Mouse (Mus musculus) monocyte, adult 5-6 weeks (primary cell): ENCODE measurements at regions not wholly inside any gene's neighbourhood (a gene's known extent, or its start where the extent isn't known, plus 50 kb on each side); places are given as distances from the start of the nearest gene placed in this dataset.
A peak's percentile ranks its signal among the peaks of the same experiment; 100 is the strongest.
"Not testable (repeated sequence)": the region's sequence is repeated elsewhere in the genome, so short reads cannot be mapped to it uniquely, and the experiment has no call there.

ENCODE experiments used
- ATAC-seq: fragments of 153-309, 156-312 bp; replicated peaks from 2 replicates; pipeline ENCODE4 v1.8.0; 2017; ENCODE audit warnings: mild to moderate bottlenecking; ENCODE audit not compliant: low TSS enrichment, insufficient number of reproducible peaks, severe bottlenecking, poor library complexity, low FRiP score

DNA sequence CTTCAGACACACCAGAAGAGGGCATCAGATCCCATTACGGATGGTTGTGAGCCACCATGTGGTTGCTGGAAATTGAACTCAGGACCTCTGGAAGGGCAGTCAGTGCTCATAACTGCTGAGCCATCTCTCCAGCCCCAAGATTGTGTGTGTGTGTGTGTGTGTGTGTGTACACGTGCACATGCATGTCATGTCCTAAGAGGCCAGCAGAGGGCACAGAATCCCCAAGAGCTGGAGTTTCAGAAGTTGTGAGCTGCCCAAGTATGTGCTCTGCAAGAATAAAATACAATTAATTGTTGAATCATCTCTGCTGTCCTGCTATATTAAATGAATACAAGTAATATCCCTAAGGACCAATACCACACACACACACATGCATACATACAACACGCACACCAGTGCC lies 130.8 kb upstream of the Mrps10 start:
- not testable (repeated sequence) for ATAC-seq

DNA sequence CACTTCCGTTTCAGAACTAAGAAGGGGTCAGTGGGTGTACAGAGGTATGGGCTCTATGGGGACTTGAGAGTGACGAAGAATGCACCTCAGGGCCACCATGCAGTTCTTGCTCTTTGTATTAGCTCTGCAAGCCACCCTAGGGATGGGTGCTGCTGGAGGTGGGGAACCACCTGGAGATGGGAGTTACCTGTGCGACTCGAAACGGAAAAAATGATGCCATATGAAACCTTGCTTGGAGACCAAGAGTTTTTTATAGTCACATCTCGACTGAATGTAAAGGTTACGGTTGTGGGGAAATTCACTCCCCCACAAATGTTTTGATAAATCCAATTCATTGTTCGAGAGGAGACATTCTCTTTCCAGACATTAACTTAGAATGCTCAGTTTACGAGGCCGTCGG lies 134.3 kb upstream of the Mrps10 start:
- no peak for ATAC-seq

DNA sequence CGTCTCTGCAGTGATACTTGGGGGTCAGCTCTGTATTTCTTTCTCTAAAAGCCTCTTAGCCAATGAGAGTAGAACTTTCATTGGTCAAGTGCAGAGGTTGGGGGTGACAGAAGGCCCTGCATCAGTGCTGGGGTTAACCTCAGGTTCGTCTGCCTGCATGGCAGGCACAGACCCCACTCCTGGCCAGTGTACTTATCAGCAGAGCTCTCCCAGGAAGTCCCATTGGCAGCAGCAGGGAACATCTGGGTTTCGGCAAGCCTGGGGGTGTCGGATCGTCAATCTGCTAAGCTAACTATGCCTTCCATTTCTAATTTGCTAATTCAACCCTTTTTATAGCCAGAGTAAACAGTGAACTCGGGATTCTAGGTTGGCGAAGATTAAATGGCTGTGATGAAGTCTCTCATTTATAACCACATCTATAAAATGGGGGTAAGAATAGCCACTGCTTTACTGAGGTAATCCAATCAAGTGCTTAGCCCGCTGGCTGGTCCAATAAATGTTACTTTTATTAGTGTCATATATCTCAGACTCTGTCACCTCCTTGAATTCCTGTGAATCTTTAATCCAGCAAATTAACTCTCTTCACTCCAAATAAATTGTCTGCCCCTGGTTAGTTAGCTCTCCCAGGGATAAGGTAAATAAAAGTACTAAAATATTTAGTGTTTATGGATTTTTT lies 135.5 kb upstream of the Mrps10 start:
- ATAC-seq = no peak

DNA sequence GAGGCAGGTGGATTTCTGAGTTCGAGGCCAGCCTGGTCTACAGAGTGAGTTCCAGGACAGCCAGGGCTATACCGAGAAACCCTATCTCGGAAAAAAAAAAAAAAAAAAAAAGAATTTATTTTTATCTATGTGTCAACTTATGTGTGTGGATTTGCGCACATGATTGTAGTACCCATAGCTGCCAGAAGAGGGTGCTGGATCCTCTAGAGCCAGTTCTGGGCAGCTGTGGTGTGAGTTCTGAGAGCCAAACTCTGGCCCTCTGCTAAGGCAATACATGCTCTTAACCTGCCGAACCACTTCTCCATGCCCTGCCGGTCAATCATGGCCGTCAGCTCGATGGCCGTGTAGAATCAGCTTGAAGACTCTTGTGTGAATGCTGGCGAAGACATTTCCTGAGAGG lies 138.0 kb upstream of the Mrps10 start:
- no peak for ATAC-seq

DNA sequence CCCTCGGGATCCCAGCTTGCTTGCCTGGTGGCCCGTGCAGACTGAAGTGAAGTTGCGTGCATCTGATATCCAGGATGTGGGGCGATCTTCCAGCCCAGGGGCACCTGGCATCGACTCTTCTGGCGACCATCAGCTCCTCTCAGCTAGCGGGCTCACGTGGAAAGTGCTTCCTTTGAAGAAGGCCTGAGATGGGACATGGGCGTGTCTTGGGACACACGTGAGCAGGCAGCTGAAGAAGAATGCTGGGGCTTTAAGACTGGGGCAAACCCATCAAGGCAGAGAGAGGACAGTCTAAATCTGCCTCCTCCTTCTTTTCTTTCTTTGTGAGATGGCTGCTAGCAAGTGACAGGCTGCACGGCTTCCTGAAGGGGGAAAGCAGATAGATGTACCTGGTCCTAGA lies 142.3 kb upstream of the Mrps10 start:
- no peak for ATAC-seq

DNA sequence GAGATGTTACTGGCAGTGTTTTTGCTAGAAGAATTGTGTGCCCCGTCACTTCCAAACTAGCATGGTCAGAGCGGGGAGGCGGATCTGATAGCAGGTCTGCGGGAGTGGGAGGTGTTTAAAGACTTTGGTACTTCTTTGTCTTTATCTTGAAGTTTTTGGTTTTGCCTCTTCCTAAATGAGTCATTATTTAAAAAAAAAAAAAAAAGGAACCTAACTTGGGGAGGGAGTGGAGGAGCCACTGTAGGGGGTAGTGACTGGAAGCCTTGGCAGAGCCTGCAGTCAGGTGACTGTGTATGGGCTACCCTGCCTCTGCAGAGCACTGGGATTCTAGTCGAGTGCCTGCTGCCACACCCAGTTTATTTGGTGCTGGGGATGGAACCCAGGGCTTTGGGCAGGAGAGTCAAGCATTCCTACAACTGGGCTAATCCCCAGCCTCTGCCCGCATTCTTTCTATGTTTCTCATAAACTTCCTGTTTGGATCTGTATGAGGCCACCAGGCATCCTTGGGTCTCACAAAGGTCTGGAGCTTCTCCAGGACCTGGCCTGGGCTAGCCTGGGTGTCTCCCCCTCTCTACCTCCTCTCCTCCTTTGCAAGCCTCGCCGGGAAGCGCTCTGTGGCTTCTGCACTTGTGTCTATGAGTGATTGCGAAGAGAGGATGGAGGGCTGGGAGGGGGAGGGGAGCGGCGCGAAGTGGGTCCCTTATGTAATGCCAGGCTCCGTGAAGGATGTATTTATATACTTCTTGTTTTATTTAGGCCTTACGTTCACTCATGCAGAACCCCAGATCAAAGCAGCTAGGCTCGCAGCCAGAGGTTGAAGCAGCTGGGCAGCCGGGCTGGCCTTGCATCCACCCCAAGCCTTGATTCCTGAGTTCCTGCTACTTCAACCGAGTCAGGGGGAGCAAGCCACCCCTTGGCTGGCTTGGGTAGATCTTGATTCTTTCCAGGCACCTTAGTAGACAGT lies 143.1 kb upstream of the Mrps10 start:
- peak; percentile 54 for ATAC-seq

DNA sequence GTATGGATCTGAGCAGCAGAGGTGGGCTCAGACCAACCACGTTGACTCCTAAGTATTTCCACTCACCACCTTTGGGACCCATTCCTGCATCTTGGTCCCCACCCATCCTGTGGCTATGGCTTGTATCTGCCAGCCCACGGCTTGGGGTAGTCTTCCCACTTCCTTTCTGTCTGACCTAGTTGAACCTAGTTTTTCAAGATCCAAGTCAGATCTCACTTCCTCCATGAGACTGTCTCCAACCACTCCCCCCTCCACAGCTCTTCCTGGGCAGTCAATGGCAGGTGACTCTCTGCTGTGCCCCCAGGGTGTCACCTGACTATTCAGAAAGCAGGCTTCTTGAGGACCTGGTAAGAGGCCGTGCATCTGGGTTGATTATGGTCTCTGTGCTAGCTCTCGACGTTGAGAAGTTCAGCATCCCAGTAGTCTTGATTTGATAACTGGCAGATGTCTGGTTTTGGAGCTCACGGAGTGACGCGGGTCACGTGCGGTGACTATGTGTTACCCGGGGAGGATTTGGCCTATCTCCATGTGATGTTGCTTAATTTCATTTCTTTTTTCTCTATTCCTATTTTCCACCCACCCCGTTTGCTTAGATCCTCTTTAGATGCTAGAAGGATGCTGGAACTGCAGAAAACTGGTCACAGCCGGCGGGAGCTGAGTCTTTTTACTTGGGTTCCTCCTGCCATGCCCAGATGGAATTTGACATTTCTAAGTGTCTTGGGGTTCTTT lies 147.5 kb upstream of the Mrps10 start:
- peak; percentile 40 for ATAC-seq

DNA sequence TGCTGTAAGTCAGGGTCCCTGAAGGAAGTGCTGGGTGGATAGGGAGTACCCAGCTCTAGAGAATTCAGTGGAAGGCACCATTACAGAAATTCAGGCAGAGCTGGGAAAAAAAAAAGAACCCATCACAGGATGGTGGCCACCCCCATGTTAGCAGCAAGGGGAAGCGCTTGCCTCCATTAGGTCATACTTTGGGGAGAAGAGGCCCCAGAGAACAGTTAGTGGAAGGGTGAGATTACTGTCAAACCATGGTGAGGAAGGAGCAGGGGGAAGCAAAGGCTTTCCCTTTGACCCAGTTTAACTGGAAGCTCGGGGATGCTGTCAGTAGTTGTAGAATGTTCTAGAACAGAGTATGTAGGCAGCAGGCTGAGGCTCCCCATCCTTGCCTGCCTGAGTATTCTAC lies 148.8 kb upstream of the Mrps10 start:
- peak; percentile 65 for ATAC-seq

DNA sequence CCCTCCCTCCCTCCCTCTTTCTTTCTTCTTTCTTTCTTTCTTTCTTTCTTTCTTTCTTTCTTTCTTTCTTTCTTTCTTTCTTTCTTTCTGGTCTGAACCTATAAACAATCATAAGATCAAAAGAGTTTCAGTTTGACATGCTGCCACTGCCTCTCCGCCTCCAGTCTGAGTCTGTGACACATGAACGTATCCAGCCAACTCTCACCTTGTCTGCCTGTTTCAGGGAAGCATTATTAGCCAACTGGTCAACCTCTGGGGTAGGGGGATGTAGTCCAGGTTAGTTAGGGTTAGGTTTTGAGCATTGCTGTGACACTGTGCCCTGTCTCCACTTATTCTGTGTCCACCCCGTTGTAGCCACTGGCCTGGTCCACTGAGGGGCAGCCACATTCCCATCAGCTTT lies 152.2 kb upstream of the Mrps10 start:
- ATAC-seq = no peak

DNA sequence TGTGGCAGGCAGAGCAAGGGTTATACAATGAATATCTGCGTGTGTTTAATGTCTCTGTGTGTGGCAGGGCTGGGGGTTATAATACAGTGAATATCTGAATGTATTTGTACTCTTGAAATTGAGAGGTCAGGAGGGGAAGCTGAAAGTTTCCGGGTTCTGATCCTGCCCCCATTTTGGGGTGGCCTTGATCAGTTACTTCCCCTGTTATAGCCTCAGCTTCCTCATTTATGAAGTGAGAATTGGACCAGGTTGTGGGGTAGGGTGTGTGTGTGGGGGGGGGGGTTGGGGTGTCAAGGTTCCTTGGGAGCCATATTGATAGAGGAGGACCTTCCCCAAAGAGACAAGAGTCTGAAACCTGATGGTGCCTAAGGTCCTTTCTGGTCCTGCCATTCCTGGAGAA lies 152.8 kb upstream of the Mrps10 start:
- ATAC-seq = peak; percentile 59; the same call in 1 of the 2 replicates

DNA sequence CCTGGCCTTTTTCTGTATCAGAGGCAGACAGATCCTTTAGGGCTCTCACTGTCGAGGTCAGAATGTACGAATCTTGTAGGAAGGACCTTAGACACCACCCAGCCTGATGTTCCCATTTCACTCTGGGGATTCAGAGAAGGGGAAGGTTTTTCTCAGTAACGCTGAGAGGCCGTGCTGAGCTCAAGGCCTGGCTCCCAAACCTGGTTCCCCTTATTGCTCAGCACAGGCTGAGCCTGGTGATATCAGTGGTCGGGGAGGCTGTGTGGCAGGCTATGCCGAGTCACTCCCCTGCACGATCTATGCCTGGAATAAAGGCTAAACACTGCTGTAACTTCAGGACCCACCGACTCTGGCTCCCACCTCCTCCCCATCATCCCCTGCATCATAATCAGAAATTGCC lies 154.6 kb upstream of the Mrps10 start:
- peak; percentile 47 for ATAC-seq

DNA sequence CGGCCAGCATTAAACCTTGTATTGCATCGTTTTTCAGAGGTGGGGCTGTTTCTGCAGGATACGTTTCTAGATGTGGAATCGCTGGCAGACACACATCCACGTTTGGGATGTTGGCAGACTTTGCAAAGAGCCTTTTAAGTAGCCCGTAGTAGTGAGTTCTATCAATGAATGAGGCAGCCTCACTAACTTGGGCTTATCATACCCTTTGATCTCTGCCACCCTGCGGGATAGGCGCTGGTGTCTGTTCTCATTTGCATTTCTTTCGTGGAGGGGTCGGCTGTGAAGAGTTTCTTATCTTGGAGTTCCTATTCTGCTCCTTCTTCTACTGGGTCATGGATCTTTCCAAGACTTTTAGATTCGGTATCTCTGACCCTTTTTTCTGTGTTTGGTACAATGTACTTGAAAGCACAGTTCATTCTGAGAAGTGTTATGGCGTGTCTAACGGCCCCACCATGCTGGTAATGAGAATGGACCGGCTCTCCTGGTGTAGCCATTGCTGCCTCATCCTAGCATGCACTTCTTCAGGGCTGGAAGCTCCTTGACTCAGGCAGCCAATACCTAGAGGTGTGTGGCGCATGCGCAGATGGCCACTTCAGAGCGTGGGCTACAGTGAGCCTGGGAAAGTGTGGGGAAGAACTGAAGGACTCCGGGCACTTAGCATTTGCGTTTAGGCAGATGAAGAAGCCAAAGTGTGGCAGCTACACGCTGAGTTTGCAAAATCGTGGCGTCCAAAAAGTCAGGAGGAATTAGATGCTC lies 158.1 kb upstream of the Mrps10 start:
- ATAC-seq = no peak

DNA sequence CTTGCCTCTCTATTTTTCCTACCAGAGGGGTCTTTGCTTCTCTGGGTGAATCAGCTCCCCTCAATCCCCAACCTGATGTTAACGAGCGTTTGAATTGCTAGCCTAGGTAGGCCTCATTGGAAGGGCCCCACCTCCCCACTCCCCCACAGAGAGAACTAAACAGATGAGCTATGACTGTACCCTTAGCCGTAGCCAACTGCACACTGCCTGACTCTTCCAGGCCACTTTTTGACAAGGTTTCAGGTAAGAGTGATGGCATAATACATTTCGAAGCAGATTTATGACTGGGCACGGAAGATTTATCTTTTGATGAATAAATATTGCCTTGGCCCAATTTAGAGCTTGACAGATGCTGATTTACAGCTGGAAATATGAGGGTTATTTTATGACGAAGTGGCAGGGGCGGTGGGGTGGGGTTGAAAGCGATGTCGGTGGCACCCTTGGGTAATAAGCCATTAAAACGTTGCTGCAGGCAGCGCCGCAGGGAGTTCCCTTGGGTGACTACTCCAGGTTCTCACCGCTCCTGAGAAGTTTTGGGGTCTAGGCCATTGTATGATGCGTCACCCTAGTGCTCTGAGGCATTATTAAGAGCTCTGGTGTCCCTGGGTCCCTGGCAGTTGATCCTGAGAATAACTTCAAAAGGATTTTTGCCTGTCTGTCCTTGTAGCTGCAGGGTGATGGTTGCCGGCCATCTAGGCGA lies 159.7 kb upstream of the Mrps10 start:
- no peak for ATAC-seq

DNA sequence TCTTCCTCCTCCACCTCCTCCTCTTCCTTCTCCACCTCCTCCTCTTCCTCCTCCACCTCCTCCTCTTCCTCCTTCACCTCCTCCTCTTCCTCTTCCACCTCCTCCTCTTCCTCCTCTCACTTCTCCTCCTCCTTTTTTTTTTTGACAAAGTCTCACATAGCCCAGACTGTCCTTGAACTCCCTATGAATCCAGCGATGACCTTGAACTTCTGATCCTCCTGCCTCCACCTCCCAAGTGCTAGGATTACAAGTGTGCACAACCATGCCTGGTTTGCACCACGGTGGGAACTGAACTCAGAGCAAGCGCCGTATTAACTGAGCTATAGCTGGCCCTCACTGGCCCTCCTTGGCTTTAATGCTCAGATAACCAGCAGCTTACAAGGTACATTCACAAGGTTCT lies 161.2 kb upstream of the Mrps10 start:
- ATAC-seq = no peak

DNA sequence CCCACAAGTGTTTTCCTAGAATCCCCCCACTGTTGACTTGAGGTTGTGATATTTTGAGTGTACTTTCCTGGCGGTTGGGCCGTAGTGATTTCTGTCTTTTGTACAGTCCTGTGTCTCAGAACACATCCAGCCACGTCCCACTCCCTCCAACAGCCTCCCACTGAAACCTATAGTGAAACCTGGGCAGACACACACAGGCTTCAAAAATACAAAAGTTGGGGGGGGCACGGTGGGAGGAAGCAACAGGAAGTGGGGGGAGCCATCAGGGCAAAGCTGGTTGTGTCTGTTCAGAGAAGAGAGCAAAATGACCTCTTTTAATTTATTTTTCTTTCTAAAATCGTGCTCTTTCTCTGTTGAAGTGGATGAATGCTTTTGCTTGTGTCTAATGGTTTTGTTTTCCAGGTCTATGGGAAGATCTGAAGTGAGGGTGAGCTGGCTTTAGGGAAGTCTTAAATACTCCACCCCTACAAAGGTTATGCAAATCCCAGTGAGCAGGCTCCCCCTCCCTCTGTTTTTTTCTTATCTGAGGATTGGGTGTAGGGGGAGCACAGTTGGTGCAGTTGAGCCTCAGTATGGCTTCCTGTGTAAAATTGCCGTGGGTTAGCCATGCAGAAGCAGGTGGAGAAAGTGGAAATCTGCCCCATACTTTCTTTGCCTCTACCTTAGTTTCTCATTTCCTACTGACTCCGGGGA lies 164.1 kb upstream of the Mrps10 start:
- no peak for ATAC-seq

DNA sequence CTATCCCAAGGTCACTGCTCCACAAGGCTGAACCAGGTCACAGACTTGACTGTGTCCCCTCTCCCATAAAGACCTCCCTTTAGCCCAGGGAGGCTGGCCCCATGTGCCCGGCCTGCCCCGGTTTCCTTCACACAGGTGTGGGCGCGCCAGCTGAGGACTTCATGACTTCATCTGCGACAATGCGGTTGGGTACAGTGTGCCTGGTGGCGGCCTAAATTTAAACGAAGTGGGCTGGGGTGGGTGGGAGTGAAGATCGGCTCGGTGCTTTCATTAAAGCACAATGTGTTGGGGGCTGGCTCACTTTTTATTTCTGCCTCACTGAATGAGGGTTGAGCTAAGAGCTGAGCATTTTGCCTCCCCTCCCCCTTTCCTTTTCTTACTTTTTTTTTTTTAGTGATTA lies 169.5 kb upstream of the Mrps10 start:
- ATAC-seq = no peak

DNA sequence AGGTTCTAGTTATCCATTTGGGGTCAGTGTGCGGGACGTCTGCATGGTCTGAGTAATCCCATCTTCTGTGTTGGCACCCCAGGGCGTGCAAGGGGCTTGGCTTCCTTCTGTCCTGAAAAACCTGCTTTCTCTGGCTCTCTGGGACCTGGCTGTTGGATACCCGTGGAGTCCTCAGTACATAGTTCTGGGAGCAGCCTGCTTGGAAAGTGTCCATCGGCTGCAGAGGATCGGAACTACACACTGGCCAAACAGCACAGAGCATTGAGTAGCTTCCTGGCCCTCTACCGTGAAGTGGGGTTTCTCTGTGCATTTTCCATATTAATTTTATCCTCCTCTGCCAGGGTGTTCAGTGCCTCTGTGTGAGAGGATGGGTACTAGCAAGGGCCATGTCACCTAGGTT lies 170.7 kb upstream of the Mrps10 start:
- ATAC-seq = no peak

DNA sequence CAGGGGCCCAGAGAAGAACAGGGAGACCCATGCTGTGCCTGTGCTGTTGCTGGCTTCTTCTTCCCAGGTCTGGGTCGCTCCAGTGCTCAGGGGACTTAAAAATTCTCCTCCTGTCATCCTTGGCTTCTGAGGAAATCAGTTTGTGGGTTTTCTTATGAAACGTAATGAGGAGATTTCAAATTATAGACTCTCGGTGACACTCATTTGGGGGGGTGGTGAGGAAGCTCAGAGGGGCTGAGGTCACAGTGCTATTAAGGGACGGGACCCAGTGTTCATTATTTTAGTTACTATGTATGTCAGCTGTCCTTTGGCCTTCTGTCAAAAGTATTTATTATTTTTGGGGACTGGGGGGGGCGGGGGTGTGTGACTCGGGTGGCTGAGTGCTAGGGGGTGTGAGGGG lies 171.7 kb upstream of the Mrps10 start:
- ATAC-seq = no peak
